17 mouse cellular contexts compared by ENCODE assay signal in the genomic region with DNA sequence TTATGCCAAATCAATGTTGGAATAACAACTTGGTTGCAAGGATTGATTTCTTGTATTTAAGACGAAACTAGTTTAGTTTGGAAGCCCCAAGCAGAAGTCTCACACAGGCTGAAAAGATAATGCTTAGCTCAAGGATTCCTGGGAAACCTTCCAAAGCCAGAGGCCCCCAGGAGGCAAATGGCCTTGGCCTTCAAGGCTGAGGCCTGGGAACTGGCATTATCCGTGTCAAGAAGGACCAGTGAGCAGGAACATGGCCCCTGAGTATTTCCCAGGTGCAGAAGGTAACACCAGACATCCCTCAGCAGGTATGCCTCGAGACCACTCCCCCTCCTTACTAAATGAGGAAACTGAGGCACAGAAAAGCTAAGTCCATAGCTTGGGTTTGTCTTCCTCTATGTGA. TPM values are rescaled to one million over a fixed set of nuclear protein-coding genes. Genes with fewer than 3 reads are reported as not detected.
DNase-seq lines count a peak whose midpoint lies in the region.
"Had no signal": no experiment of that assay in that cellular context is flagged by ENCODE, and none has a peak within 500 bp of the region (broad histone marks: within the 10 kb centered on the region; RNA-seq: fewer than 3 reads in every experiment).

No protein-coding gene starts in this region.

- DNase-seq in ovary, adult 18-20 months (ENCODE audit: low spot score): peak; percentile 75
- DNase-seq in ovary, postnatal 14 days (ENCODE audit: low spot score): no peak
- DNase-seq in adrenal gland, adult 2 months: peak; percentile 68
- DNase-seq in adrenal gland, adult 8-10 months: peak; percentile 48
- DNase-seq in testis, postnatal 10 days (ENCODE audit: low spot score): peak; percentile 48
- DNase-seq in cerebellum, adult 18-20 months: no peak
- DNase-seq: B cell, adult 2 months; cerebellum, adult 11 months; cerebellum, adult 9-11 months; gastrocnemius, postnatal 25 days; heart, postnatal 10 days; kidney, adult 11 months; kidney, postnatal 36 days; right cerebral cortex, adult 18-20 months; thymus, adult 2 months had no signal

RNA-seq across cellular contexts. Expression of gene Cdh5, which starts 12.5 kb away (rescaled TPM):
- 10 to 100 TPM; 38.7 to 59.7 TPM for total RNA-seq in adrenal gland, adult 2 months (2021)
- polyA plus RNA-seq in adrenal gland, adult 2 months (2012; rRNA removed): 57.1 and 57.2 TPM in 2 replicates
- total RNA-seq in adrenal gland, adult 8-10 months (2022): 10 to 100 TPM; 35.5 to 62.6 (median 44.2) TPM
- total RNA-seq: common myeloid progenitor, adult 5-6 weeks; megakaryocyte progenitor cell, adult 5-6 weeks had no signal

Comparison
In these comparisons a context has a peak if more than half of its experiments do, and no peak if none do; other contexts are left out.
1. DNase-seq: peak in ovary, adult 18-20 months (single experiment), adrenal gland, adult 2 months (single experiment), adrenal gland, adult 8-10 months (single experiment) and testis, postnatal 10 days (single experiment); none in ovary, postnatal 14 days (single experiment) and cerebellum, adult 18-20 months (0 of 2).